Mouse (Mus musculus) c-Kit-negative CD71-positive TER-119-positive erythroid progenitor cells, embryonic 14.5 days (primary cell): ENCODE data around the gene Cdh16.
"Not testable (repeated sequence)": the region's sequence is repeated elsewhere in the genome, so short reads cannot be mapped to it uniquely, and the experiment has no call there.

Source experiments
- DNase-seq: peaks from one replicate; pipeline ENCODE4 v3.0.0-alpha.2; 2013; ENCODE audit warnings: low read depth, low spot score

Cdh16 gene

DNA sequence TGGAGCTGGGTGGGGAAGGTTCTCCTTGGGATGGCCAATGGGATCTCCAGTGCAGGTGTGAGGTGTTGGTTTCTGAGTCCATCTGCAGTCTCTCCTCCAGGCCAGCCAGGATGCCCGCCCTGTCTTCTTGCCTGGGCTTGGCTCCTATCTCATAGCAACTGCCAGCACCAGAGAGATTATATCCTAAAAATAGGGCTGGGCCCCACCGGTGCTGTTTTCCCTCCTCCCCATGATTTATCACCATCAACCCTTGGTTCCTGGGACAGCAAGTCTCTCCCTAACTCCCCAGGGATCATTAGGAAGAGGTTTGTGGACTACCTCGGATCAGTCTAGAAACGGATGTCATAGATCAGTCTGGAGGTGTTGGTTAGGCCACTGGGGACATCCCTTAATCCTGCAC is 11.1 kb downstream of the Cdh16 start:
- DNase-seq = no peak

DNA sequence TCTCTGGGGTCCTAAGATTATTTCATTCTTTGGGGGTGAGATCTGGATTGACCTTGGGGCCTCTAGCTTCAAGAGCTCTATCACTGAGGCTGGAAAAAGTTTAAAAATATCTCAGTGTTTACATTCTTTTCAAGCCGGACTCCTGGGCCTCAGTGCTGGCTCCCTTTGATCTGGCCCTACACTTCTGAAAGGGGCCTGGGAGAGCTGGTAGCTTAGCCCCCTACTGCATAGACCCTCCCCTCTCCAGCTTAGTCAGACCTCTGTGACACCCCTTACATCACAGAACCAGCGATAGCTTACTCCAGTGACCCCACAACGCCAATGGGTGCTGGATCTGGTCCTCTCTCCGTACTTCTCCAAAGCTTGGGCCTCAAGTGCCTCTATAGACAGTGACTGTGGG is 12.6 kb downstream of the Cdh16 start:
- DNase-seq = no peak

DNA sequence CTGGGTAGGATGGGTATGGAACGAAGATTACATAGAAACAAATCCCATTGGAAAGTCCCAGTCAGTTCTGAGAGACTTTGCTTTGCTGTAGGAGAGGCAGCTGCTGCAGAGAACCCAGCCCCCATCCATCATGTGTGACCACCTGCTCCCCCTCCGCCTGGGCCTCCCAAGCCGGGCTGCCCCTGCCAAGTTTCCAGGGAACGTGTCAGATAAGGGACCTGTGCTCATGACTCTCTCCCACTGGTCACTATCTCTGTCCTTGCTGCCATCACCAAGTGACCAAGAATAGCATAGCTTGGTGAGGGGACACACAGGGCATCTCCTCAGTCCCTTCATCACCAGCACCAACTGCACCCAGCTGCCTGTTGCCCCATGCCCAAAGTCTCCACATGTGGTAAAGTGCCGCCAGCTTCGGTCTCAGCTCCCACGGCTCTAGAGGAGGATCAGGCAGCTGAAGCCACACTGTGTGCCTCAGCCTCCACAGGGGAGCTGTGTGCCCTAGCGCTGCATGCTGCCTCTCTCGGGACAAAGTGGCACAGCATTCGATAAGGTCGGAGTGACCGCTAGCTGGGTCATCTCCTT is 13.9 kb downstream of the Cdh16 start:
- no peak for DNase-seq

DNA sequence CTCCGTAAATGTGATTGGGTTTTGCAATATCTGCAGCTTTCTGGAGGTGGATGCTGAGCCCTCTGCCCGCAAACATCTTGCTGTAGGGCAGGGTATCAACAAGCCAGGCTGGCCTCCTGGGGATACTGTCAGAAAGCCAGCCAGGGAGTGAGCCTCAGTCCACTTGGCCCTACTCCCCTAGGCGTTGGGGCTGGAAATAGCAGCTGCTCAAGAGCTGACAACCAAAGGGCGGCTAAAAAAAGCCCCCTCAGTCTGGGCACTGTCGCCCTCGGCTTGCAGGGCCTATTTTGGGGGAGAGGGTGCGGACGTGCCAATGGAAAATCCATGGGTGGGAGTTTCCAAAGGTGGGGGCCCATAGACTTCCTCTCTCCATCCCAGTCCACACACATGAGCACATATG is 15.0 kb downstream of the Cdh16 start:
- no peak for DNase-seq

DNA sequence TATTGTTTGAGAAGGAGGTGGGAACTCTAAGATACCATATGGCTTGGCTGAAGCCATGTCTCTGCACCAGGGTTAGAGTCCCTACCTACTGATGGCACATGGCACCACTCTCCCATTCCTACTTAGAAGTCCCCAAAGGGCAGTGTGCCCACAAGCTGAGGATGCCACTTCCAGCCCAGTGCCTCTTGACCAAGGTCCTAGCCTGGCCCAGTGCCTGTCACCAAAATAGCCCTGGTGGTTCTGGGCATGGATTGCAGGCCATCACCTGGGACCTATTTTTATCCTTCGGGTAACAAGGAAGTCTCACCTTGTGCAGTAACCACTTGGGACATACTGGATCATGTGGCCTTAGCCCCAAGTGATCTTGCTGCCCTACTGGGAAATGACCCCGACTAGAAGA is 16.3 kb downstream of the Cdh16 start:
- DNase-seq = no peak

DNA sequence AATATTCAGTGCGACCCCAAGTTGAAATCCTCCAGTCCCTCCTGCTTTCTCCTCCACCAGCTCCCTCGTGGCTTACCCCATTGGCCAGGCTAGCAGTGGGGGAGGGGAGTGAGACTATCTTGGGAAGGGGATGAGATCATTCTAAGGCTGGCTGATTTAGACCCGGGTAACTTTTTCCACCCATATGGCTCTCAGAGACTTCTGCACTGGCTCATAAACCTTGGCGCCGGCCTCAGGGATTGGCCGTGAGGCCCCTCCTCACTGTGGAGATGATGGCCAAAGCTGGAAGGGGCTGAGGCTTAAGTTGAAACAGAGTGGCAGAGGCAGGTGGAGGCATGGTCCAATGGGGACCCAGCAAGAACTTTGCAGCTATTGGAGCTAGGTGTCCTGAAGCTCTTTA is 17.9 kb downstream of the Cdh16 start:
- DNase-seq = no peak

DNA sequence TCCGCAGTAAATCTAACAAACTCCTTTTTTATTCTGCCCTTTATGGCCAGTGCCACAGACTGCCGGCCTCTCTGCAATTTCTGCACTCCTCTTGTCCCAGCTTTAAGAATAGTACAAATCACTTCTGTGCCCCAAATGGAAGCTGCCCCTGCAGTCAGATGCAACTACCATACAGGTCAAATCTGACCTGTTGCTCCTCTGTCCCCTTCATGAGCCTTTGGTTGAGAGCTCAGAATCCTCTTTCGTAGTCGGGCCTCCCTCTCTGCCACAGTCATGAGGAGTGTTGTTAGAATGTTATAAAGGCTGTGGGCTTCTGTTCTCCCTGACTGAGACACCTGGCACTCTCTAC is 21.0 kb downstream of the Cdh16 start:
- no peak for DNase-seq

DNA sequence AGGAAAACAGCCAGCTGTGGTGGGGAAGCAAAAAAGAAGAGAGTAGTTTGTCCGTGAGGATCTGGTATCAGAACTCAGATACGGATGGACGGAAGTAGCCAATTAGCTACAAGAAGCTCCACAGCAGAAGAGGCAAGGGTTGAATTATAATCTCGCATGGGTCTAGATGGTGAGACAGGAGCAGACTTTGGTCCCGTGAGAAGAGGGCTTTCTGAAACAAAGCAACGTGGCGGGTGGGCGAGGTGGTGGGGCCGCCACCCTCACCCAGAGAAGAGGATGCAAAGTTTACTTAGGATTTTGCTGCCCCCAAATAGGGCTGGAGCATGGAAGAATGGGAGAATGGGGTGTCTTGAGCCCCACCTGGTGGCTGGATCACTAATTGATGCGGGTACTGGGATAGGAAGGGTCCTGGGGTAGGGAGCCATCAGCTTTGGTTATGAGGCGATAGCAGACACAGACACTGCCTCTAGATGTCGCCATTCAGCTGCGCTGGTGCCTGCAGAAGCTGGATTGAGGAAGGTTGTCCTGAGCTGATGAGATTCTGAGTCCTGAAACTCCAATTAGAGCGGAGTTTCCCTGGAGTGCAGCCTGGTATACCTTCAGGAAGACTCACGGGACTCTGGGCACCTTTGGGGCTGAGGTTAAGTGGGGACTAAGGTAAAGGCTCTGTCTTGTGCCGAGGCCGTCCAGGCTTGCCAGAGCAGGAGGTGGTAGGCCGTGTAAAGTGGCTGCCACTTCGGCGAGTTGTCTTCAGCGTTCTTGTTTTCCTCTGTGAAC is 21.5 kb downstream of the Cdh16 start:
- DNase-seq = no peak

DNA sequence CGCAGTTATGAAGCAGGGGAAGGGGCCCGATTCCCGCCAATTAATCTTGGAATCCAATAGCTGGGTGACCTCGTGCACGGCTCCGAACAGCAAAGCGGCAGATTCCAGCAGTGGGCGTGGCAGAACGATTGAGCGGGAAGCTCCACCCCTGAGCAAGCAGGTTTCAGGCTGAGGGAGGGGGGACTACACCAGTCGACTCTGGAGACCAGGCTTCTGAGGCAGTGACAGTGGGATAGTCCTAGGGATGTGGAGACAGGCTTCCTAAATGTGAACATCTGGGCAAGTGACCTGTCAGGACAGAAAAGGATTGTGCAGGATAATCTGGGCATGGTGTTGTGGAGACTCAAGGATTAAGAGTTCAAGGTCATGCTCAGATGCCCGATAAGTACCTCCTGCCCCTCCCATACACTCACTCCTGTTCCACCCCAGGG is 22.2 kb downstream of the Cdh16 start:
- no peak for DNase-seq

DNA sequence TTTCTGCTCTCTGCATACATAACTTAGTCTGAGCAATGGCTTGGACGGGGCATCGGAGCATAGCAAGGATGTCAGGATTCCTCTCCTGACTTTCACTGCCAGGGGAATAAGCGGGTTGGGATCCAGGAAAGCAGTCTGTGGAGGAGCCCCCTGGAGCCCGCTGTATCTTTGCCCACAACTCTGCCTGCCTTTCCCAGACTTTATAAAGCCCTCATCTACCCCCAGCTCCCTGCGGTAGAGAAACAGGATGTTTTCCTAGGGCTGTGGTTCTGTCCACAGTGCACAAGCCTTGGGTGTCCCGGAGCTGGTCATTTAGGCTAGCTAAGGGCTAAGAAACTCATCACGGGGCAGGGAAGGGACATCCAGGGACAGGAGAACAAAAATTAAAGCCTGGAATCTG is 22.8 kb downstream of the Cdh16 start:
- no peak for DNase-seq

DNA sequence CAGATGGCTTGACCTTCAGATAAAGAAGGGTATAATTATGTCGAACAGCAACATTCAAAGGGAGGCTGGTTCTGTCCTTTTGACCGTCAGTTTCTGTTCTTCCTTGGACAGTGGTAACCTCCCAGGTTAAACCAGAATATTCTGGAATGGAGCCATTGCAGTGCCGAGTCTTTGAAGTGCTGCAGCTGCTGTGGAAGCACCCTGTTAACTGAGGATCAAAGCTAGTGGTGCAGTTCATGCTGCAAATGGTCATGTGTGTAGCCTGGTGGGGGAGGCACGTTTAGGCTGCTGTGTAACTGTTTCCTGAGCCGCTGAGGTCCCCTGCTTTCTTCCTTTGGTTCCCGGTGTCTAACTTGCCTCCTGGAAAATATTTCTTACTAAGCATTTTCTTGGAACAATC is 25.7 kb downstream of the Cdh16 start:
- DNase-seq = no peak

DNA sequence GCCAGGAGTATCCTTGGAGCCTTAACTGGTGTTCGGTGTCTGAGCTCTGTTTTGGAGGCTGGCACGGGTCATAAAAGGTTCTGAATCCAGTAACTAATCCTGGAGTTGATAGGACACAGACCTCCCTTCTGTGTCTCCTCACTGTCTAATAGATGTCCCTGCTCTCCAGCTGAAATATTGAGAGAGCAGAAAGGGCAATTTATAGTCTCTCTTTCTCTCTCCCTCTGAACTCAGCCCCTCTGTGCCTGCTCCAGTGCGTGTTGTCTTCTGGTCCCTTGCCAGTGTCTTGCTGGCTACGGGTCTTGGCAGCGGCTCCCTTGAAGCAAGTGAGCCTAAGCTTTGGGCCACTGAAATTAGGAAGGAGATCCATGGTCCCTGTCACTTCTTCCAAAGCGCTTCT is 26.5 kb downstream of the Cdh16 start:
- DNase-seq = no peak

DNA sequence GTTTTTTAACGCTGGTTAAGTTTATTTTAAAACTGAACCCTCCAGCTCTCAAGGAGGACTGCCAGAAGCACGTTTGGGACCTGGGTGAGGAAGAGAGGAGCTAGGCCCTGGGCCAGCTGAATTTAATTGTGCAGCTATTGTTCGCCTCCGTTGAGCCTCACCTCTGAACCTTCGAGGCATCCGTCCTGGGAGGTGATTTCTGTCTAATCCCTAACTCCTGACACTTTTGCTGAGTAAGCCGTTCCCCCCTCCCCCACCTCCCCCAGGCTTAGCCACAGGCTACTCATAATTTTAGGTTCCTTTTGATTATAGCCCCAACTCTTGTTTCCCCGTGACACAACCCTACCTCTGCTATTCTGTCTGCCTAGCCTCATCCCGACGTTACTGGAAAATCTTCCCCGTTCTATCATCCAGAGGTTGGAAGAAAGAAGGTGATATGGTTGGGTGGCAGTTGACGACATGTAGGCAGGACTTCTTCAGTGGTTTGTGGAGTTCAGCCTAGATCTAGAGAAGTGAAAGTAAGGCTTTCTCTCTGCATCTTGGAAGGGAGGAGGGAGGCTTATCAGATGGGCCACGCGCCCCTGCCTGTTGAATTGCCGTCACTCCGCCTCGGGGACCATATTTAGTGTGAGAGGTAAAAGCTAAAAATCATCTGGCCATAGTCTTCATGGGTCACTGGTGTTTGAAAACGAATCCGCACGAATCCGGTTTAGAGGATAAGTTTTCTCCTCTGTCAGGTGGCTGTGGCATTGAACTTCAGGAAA is 28.2 kb downstream of the Cdh16 start:
- DNase-seq = no peak

DNA sequence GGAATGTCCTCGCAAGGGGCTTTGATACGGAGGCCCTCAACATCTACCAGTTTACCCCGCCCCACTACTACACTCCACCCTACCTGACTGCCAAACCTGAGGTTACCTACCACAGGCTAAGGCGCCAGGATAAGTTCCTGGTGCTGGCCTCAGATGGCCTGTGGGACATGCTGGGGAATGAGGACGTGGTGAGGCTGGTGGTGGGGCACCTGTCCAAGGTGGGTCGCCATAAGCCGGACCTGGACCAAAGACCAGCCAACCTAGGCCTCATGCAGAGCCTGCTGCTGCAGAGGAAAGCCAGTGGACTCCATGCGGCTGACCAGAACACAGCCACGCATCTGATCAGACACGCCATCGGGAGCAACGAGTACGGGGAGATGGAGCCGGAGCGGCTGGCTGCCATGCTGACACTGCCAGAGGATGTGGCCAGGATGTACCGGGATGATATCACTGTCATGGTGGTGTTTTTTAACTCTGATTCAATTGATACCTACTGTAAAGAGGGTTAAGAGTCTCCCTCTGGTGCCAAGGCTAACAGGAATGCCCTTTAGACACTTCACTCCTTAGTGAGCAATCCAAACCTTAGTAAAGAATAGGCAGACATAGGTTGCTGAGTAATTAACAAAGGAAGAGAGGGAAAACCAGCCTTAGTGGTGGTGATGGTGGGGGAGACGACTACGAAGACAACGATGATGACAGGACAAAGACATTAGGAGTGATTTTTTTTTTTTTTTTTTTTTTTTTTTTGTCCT is 29.4 kb downstream of the Cdh16 start:
- DNase-seq = no peak

DNA sequence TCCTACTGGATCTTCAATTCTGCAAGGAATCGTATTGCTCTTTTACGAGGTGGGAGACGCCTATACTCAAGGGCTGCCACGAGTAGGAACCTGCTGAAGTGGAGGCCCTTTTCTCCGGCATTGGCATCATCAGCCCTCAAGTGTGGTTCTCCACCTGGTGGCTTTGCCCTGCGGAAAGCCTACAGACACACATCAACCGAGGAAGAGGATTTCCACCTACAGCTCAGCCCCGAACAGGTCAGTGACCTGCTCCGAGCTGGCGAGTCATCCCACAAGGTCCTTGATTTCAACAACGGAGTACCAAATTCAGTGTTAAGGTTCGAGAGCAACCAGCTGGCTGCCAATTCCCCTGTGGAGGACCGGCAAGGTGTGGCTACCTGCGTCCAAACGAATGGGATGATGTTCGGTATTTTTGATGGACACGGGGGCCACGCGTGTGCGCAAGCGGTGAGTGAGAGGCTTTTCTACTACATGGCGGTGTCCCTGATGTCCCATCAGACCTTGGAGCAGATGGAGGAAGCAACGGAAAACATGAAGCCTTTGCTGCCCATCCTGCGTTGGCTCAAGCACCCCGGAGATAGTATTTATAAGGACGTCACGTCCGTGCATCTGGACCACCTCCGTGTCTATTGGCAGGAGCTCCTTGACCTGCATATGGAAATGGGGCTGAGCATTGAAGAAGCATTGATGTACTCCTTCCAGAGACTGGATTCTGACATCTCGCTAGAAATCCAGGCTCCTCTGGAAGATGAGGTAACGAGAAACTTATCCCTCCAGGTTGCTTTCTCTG is 30.5 kb downstream of the Cdh16 start:
- DNase-seq = no peak

DNA sequence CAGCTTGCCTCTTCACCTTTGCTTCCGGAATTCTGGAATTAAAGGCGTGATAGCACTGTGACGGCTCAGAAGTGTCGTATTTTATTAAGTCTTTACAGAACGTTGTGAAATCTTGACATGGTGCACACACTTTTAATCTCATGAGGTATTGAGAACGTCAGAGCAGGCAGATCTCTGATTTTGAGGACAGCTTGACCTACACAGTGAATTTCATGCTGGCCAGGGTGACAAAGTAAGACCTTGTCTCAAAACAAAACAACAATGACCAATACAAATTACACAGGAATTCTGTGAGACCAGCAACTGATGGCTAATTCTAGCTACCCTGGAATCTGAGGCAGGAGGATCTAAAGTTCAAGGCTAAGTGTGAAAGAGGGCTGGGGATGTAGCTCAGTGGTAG is 31.6 kb downstream of the Cdh16 start:
- DNase-seq = no peak

DNA sequence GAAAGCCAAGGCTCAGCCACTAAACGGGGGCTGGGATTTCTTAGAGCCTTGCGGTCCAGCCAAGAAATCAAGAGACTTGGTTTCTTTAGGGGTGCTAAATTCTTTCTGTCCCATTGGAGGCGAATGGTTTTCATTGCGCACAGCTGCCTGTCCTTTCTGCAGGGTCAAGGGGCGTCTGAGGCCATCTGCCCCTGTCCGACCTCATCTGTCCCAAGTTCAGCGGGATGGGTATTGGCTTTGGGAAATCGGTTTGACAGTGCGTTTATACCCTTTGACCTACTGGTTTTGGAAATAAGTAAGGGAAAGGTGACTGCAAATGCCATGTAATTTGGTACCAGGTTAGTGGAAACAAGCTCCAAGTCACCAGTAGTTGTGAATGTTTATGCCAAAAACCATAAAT is 32.3 kb downstream of the Cdh16 start:
- no peak for DNase-seq

DNA sequence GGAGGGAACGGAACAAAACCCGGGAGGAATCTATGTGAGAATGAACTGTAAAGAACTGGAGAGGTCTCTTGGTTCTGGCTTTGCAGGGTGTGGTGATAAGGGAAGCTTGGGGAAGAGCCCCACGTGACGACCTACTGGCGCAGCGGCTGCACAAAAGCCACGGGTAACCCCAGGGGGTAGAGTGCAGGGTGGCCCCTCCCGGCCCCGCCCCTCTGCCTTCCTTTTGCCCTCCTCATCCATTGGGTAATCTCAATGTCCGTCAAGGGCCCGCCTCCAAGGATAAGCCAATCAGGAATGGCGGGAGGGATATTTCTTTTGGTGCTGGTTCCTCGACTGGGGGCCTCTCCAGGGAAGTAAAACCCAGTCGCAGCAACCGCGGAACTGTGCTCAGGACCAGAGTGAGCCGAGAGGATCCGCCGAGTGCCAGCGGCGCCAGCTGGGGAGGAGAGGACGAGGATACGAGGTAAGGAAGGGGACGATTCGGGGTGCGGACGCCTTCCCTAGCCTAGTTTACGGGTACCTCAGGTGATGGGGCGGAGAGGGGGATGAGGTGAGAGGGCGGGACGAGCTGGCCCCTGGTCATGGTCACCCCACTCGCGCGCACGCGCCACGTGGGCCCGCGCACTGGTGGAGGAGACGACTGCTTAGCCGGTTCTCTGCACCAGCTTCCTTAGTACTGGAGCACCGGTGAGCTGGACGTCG is 32.9 kb downstream of the Cdh16 start, which contains the start of gene Pdp2:
Gene Pdp2, plus strand, starts transcription at position 319 of the 702 bp plus-strand sequence.
- DNase-seq = peak; percentile 82

DNA sequence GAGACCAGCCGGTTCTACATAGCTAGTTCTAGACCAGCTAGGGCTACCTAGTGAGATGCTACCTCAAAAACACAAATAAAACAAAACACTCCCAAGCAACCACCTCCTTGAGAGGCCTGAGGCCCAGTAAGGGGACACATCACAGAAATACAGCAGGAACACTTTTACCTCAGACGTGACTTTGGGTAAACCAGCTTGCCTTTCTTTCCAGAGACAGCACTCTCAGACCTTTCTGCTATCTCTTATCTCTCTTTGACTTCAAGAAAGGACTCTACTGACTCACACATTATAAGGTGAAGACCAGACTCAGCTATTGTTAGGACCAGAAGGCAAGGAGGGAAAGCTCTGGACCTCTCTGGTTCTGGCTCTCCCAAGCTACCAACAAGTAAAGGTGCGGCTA is 33.9 kb downstream of the Cdh16 start:
- no peak for DNase-seq

DNA sequence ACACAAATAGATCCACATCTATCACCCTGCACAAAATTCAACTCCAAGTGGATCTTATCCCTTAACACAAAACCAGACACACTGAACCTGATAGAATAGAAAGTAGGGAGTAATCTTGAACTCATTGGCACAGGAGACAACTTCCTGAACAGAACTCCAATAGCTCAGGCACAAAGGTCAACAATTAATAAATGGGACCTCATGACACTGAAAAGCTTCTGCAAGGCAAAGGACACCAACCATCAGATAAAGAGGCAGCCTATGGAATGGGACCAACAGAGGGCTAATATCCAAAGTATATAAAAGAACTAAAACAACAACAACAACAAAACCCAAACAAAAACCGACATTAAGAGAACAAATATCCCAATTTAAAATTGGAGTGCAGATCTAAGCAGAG is 39.7 kb downstream of the Cdh16 start:
- DNase-seq = no peak

DNA sequence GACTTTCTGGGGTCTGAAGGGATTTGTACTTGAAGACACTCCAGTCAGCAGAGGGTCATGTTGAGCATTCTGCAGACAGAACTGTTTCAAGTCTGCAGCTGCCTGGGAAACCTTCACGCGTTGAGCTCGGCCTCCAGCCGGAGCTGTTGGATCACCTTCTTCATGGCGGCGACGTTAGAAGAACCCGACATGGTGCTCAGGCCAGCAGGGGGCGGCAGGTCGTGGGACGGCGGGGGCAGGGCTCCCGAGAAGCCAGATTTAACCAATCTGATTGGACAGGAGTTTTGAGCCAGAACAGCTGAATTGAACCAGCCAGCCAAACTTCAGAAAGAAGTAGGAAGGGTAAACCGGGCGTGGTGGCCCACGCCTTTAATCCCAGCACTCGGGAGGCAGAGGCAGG is 46.6 kb downstream of the Cdh16 start:
- DNase-seq = not testable (repeated sequence)
